Mouse (Mus musculus): ENCODE measurements at regions not wholly inside any gene's neighbourhood (a gene's known extent, or its start where the extent isn't known, plus 50 kb on each side); places are given as distances from the start of the nearest gene placed in this dataset.
"Not testable (repeated sequence)": the region's sequence is repeated elsewhere in the genome, so short reads cannot be mapped to it uniquely, and the experiment has no call there.

GRCm38 (mm10) chr1:4570730-4571129 is 237.0 kb upstream of the Gm37988 start:
- no peak for DNase-seq (ENCODE audit: inconsistent ontology term)

- DNase-seq (ENCODE audit: inconsistent ontology term), result peak; percentile 75
Observed at GRCm38 (mm10) chr1:4571299-4572202, 236.1 kb upstream of the Gm37988 start.

- no peak for DNase-seq (ENCODE audit: inconsistent ontology term)
Observed at GRCm38 (mm10) chr1:4572311-4572710, 235.4 kb upstream of the Gm37988 start.

GRCm38 (mm10) chr1:4574101-4574500 is 233.6 kb upstream of the Gm37988 start:
- no peak for DNase-seq (ENCODE audit: inconsistent ontology term)

GRCm38 (mm10) chr1:4576957-4577356 is 230.7 kb upstream of the Gm37988 start:
- DNase-seq (ENCODE audit: inconsistent ontology term), result no peak

GRCm38 (mm10) chr1:4582534-4582933 is 225.2 kb upstream of the Gm37988 start:
- DNase-seq (ENCODE audit: inconsistent ontology term), result no peak

- no peak for DNase-seq (ENCODE audit: inconsistent ontology term)
Observed at GRCm38 (mm10) chr1:4597856-4598255, 209.8 kb upstream of the Gm37988 start.

GRCm38 (mm10) chr1:4598425-4598824 is 209.3 kb upstream of the Gm37988 start:
- DNase-seq (ENCODE audit: inconsistent ontology term), result no peak

GRCm38 (mm10) chr1:4602386-4602785 is 205.3 kb upstream of the Gm37988 start:
- DNase-seq (ENCODE audit: inconsistent ontology term), result no peak

GRCm38 (mm10) chr1:4608824-4609223 is 198.9 kb upstream of the Gm37988 start:
- DNase-seq (ENCODE audit: inconsistent ontology term), result no peak

GRCm38 (mm10) chr1:4613305-4613704 is 194.4 kb upstream of the Gm37988 start:
- no peak for DNase-seq (ENCODE audit: inconsistent ontology term)

- DNase-seq (ENCODE audit: inconsistent ontology term), result no peak
Observed at GRCm38 (mm10) chr1:4615286-4615685, 192.4 kb upstream of the Gm37988 start.

- no peak for DNase-seq (ENCODE audit: inconsistent ontology term)
Observed at GRCm38 (mm10) chr1:4617479-4617878, 190.2 kb upstream of the Gm37988 start.

- DNase-seq (ENCODE audit: inconsistent ontology term), result no peak
Observed at GRCm38 (mm10) chr1:4622408-4622807, 185.3 kb upstream of the Gm37988 start.

GRCm38 (mm10) chr1:4623268-4623667 is 184.4 kb upstream of the Gm37988 start:
- DNase-seq (ENCODE audit: inconsistent ontology term), result no peak

GRCm38 (mm10) chr1:4653937-4654336 is 153.8 kb upstream of the Gm37988 start:
- DNase-seq (ENCODE audit: inconsistent ontology term), result no peak

GRCm38 (mm10) chr1:4655252-4655651 is 152.4 kb upstream of the Gm37988 start:
- DNase-seq (ENCODE audit: inconsistent ontology term), result no peak

GRCm38 (mm10) chr1:4656883-4657282 is 150.8 kb upstream of the Gm37988 start:
- DNase-seq (ENCODE audit: inconsistent ontology term), result no peak

GRCm38 (mm10) chr1:4660081-4660480 is 147.6 kb upstream of the Gm37988 start:
- DNase-seq (ENCODE audit: inconsistent ontology term), result not testable (repeated sequence)

GRCm38 (mm10) chr1:4660616-4661015 is 147.1 kb upstream of the Gm37988 start:
- not testable (repeated sequence) for DNase-seq (ENCODE audit: inconsistent ontology term)

GRCm38 (mm10) chr1:4661761-4662160 is 145.9 kb upstream of the Gm37988 start:
- no peak for DNase-seq (ENCODE audit: inconsistent ontology term)

- DNase-seq (ENCODE audit: inconsistent ontology term), result no peak
Observed at GRCm38 (mm10) chr1:4669732-4670131, 138.0 kb upstream of the Gm37988 start.

GRCm38 (mm10) chr1:4671237-4672019 is 136.3 kb upstream of the Gm37988 start:
- peak; percentile 34 for DNase-seq (ENCODE audit: inconsistent ontology term)
